Mouse (Mus musculus): Measurements from ENCODE around the gene Gmpr. TPM values are rescaled to one million over a fixed set of nuclear protein-coding genes. Genes with fewer than 3 reads are reported as not detected.

Gene Gmpr
- polyA plus RNA-seq, 1 experiment from 2014 or later: 46.9 TPM

DNA sequence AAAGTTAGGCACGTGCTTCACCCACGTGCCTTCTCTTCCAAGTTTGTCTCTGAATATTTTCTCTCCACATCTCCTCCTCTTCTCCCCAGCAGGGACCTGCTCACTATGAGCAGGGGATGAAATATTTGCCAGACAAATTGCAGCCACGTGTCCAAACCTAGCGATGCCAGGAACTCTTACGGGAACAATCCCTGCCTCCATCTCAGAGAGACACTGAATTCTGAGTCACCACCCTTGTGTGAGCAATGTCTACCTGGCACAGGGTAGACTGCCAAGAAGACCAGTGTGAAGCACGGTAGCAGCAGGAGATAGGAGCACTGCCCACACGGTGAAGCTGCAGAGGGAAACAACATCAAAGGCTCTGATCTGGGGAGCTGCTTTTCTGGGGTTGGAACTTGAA is 62.7 kb downstream of the Gmpr start:
- H3K27ac ChIP-seq (ENCODE audit: low read depth, low read length): no peak overlapping the region
- WGBS: 75% methylated on average over 7 of the region's 7 CpGs
- H3K9ac ChIP-seq (replicated peaks; ENCODE audit: low read depth, low read length): no peak overlapping the region
- no peak overlapping the region for H3K4me2 ChIP-seq (ENCODE audit: low read depth, low read length)
- H3K36me3 ChIP-seq (ENCODE audit: control insufficient read depth, insufficient read depth, low read length): no peaks in the 10 kb centered on the region
- no peaks in the 10 kb centered on the region for H3K9me3 ChIP-seq (ENCODE audit: control insufficient read depth, low read length)
- H3K4me1 ChIP-seq (ENCODE audit: control insufficient read depth, insufficient read depth, low read length): peaks cover 3% of the 10 kb centered on the region; the same call in 1 of the 2 replicates
- no peaks in the 10 kb centered on the region for H3K27me3 ChIP-seq (ENCODE audit: control insufficient read depth, insufficient read depth, low read length)
- ATAC-seq (ENCODE audit: low read depth): no peak
- no peak overlapping the region for H3K4me3 ChIP-seq (ENCODE audit: low read depth, low read length)

DNA sequence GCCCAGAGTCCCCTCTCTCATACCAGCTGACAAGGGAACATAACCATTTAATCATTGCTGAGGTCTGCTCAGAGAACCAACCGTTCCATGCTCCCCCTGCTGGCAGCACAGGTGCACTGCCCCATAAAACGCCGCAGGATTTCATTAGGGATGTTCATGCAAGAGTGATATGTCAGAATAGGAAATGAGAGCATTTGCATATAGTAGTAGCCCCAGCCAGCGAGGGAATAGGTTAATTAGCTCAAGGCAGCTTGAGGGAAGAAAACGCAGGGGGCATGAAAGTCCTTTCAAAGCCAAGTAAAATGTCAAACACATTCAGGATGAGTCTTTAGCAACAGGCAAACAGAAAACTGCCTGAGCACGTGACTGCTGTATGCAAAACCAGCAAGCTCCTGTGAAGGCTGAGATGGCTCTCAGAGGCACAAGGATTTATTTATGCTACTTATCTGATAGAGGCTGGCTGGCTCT is 64.6 kb downstream of the Gmpr start:
- Histone ChIP-seq H3K4me2 (ENCODE audit: low read depth, low read length) (no peak overlapping the region), H3K4me3 (ENCODE audit: low read depth, low read length) (no peak overlapping the region), H3K36me3 (ENCODE audit: control insufficient read depth, insufficient read depth, low read length) (no peaks in the 10 kb centered on the region), H3K27me3 (ENCODE audit: control insufficient read depth, insufficient read depth, low read length) (no peaks in the 10 kb centered on the region), H3K27ac (ENCODE audit: low read depth, low read length) (no peak overlapping the region; the same call in 1 of the 2 replicates), H3K4me1 (ENCODE audit: control insufficient read depth, insufficient read depth, low read length) (peaks cover 3% of the 10 kb centered on the region; the same call in 1 of the 2 replicates), H3K9ac (replicated peaks; ENCODE audit: low read depth, low read length) (no peak overlapping the region), H3K9me3 (ENCODE audit: control insufficient read depth, low read length) (no peaks in the 10 kb centered on the region)
- WGBS: 2% methylated on average over 6 of the region's 6 CpGs
- peak; percentile 83 for ATAC-seq (ENCODE audit: low read depth)

DNA sequence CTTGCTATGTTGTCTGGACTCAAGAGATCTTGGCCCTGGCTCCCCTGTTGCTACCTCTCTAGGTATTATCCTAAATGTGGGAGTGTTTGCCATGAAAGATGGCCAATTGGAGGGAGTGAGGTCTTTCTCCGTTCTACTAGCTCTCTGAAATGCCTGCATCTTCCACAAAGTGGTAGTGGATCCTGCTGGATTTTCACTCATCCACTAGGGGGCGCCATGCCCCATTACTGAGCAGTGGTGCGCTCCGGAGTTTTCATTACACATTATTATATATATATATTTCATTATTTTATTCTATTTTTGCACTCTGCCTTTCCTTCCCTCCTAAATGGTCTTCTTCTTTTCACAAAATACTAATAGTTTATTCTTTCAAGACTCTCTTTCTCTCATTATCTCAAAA is 65.5 kb downstream of the Gmpr start:
- Histone ChIP-seq H3K4me1 (ENCODE audit: control insufficient read depth, insufficient read depth, low read length) (peaks cover 3% of the 10 kb centered on the region; the same call in 1 of the 2 replicates), H3K27me3 (ENCODE audit: control insufficient read depth, insufficient read depth, low read length) (no peaks in the 10 kb centered on the region), H3K4me3 (ENCODE audit: low read depth, low read length) (no peak overlapping the region), H3K27ac (ENCODE audit: low read depth, low read length) (no peak overlapping the region), H3K36me3 (ENCODE audit: control insufficient read depth, insufficient read depth, low read length) (no peaks in the 10 kb centered on the region), H3K9me3 (ENCODE audit: control insufficient read depth, low read length) (no peaks in the 10 kb centered on the region), H3K9ac (replicated peaks; ENCODE audit: low read depth, low read length) (no peak overlapping the region), H3K4me2 (ENCODE audit: low read depth, low read length) (no peak overlapping the region)
- ATAC-seq (ENCODE audit: low read depth): no peak
- WGBS: 39% methylated on average over 4 of the region's 4 CpGs

DNA sequence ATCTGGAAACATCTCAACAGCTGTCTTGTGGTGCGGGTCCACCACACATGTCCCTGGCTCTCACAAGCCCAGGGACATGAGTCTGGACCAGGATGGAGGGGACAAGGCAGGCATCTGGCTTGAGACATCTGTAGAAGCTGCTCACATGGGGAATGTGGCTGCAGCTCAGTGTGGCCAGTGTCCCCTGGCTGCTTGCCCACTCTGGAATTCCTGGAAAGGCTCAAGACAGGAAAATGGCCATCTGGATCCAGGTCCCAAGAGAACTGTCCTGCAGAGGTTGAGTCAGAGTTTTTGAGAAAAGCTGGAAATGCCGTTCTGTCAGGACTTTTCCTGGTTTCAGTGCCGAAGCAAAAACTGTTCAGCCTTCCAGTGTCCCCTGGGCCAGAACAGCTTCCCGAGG is 68.9 kb downstream of the Gmpr start:
- no peaks in the 10 kb centered on the region for H3K27me3 ChIP-seq (ENCODE audit: control insufficient read depth, insufficient read depth, low read length)
- no peaks in the 10 kb centered on the region for H3K9me3 ChIP-seq (ENCODE audit: control insufficient read depth, low read length)
- H3K4me3 ChIP-seq (ENCODE audit: low read depth, low read length): no peak overlapping the region
- H3K9ac ChIP-seq (replicated peaks; ENCODE audit: low read depth, low read length): no peak overlapping the region
- no peak overlapping the region for H3K4me2 ChIP-seq (ENCODE audit: low read depth, low read length)
- ATAC-seq (ENCODE audit: low read depth): no peak
- H3K27ac ChIP-seq (ENCODE audit: low read depth, low read length): no peak overlapping the region
- WGBS: 77% methylated on average over 4 of the region's 4 CpGs
- peaks cover 3% of the 10 kb centered on the region; the same call in 1 of the 2 replicates for H3K4me1 ChIP-seq (ENCODE audit: control insufficient read depth, insufficient read depth, low read length)
- H3K36me3 ChIP-seq (ENCODE audit: control insufficient read depth, insufficient read depth, low read length): no peaks in the 10 kb centered on the region

DNA sequence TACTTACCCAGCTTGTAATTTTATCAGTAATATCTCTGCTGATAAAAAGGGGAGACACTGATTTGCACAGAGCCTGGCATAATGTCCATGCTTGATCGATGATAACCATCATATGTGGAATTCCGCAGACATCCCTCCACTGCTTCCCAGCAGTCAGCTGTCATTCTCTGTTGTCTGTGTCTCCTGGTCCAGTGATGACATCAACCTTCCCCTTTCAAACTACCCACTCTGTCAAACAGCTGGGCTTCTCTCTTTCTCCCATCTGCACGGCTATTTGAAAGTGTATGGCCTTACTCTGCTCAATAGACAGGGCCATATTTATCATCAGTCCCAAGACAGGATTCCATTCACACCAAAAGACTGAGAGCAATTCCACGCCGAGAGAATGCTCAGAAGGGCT is 70.1 kb downstream of the Gmpr start:
- Histone ChIP-seq H3K9me3 (ENCODE audit: control insufficient read depth, low read length) (no peaks in the 10 kb centered on the region), H3K9ac (replicated peaks; ENCODE audit: low read depth, low read length) (no peak overlapping the region), H3K4me1 (ENCODE audit: control insufficient read depth, insufficient read depth, low read length) (peaks cover 2% of the 10 kb centered on the region; the same call in 1 of the 2 replicates), H3K36me3 (ENCODE audit: control insufficient read depth, insufficient read depth, low read length) (no peaks in the 10 kb centered on the region), H3K27ac (ENCODE audit: low read depth, low read length) (no peak overlapping the region), H3K4me2 (ENCODE audit: low read depth, low read length) (no peak overlapping the region), H3K4me3 (ENCODE audit: low read depth, low read length) (no peak overlapping the region), H3K27me3 (ENCODE audit: control insufficient read depth, insufficient read depth, low read length) (no peaks in the 10 kb centered on the region)
- WGBS: 21% methylated on average over 5 of the region's 5 CpGs
- no peak for ATAC-seq (ENCODE audit: low read depth)

DNA sequence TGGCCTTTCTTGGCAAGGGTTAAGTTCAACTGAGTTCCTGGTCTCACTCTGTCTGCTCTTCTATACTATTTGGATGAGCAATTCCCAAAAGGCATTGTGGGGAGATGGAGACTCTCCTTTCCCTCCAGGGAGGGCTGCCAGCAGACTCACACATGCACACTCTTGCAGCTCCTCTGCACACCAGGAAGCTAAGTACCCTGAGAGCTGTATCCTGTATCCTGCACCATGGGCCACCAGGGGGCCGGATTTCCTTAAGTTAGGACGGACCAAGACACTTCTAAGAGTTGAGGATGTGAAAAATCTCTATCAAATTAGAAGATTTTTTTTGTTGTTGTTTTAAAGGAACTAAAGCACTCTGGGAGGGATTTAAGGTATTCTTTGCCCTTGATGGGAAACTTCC is 70.5 kb downstream of the Gmpr start:
- Histone ChIP-seq H3K4me2 (ENCODE audit: low read depth, low read length) (no peak overlapping the region), H3K9ac (replicated peaks; ENCODE audit: low read depth, low read length) (no peak overlapping the region), H3K4me1 (ENCODE audit: control insufficient read depth, insufficient read depth, low read length) (no peaks in the 10 kb centered on the region; the same call in 1 of the 2 replicates), H3K27me3 (ENCODE audit: control insufficient read depth, insufficient read depth, low read length) (no peaks in the 10 kb centered on the region), H3K4me3 (ENCODE audit: low read depth, low read length) (no peak overlapping the region), H3K9me3 (ENCODE audit: control insufficient read depth, low read length) (no peaks in the 10 kb centered on the region), H3K36me3 (ENCODE audit: control insufficient read depth, insufficient read depth, low read length) (no peaks in the 10 kb centered on the region), H3K27ac (ENCODE audit: low read depth, low read length) (no peak overlapping the region)
- ATAC-seq (ENCODE audit: low read depth): no peak
- WGBS: 41% methylated on average over 2 of the region's 2 CpGs

DNA sequence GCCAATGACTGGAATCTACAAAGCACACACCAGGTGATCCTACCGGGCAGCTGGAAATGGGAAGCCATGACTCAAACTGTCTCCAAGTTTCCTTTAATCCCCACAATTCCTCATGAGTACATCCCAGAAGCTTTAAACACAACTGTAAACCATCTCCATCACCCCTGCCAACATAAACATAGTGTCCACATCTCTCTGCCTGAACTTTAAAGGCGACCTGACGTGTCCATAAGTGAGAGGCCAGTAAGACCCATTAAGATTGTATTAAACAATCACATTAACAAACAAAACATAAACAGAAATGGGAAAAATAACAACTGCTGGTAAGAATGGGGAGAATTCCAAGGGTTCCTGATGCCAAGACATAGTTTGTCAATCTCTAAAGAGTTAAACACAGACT is 72.5 kb downstream of the Gmpr start:
- Histone ChIP-seq H3K9me3 (ENCODE audit: control insufficient read depth, low read length) (no peaks in the 10 kb centered on the region), H3K27ac (ENCODE audit: low read depth, low read length) (no peak overlapping the region), H3K4me3 (ENCODE audit: low read depth, low read length) (no peak overlapping the region), H3K36me3 (ENCODE audit: control insufficient read depth, insufficient read depth, low read length) (no peaks in the 10 kb centered on the region), H3K4me2 (ENCODE audit: low read depth, low read length) (no peak overlapping the region), H3K27me3 (ENCODE audit: control insufficient read depth, insufficient read depth, low read length) (no peaks in the 10 kb centered on the region), H3K9ac (replicated peaks; ENCODE audit: low read depth, low read length) (no peak overlapping the region), H3K4me1 (ENCODE audit: control insufficient read depth, insufficient read depth, low read length) (no peaks in the 10 kb centered on the region; the same call in 1 of the 2 replicates)
- WGBS: 84% methylated on average over 3 of the region's 3 CpGs
- ATAC-seq (ENCODE audit: low read depth): no peak

DNA sequence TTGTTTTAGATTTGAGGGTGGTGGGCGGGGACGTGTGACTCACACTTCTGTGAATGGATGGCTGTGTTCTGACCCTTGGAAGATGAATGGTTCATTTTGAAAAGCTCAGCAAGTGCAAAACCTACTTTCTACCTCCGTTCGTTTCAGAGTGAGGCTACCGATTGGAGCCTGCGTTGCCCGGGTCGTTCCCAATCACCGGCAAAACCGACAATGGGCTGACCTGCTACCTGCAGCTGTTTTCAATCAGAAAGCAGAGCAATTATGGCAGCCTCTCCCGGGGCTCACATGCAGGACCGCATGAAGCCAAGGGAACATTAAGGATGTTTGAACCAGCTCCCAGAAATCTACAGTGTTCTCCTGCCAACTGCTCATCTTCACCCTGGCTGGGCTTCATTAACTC is 75.0 kb downstream of the Gmpr start:
- no peak overlapping the region for H3K4me3 ChIP-seq (ENCODE audit: low read depth, low read length)
- no peaks in the 10 kb centered on the region for H3K9me3 ChIP-seq (ENCODE audit: control insufficient read depth, low read length)
- H3K4me1 ChIP-seq (ENCODE audit: control insufficient read depth, insufficient read depth, low read length): no peaks in the 10 kb centered on the region; the same call in 1 of the 2 replicates
- no peak overlapping the region for H3K4me2 ChIP-seq (ENCODE audit: low read depth, low read length)
- H3K27me3 ChIP-seq (ENCODE audit: control insufficient read depth, insufficient read depth, low read length): no peaks in the 10 kb centered on the region
- no peak overlapping the region for H3K9ac ChIP-seq (replicated peaks; ENCODE audit: low read depth, low read length)
- 0 out of 2 replicates have a peak overlapping the region, but pooled peaks have one; percentile 28 for H3K27ac ChIP-seq (ENCODE audit: low read depth, low read length)
- H3K36me3 ChIP-seq (ENCODE audit: control insufficient read depth, insufficient read depth, low read length): no peaks in the 10 kb centered on the region
- 50% methylated on average over 12 of the region's 12 CpGs for WGBS
- no peak for ATAC-seq (ENCODE audit: low read depth)

DNA sequence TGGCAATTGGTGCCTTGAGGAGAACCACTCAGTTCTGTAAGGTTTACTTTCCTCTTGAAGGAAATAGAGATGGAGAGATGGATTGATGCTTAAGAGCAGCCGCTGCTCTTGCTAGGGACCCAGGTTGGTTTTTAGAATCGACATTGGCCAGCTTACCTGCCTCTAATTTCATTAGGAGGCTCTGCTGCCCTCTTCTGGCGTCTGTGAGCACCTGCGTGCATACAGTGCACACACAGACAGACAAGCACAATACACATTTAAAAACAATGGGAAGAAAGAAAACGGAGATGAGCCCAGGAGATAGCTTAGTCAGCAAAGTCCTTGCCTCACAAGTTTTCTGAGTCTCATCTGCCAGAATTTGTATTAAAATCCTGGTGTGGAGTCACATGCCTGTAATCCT is 75.8 kb downstream of the Gmpr start:
- Histone ChIP-seq H3K9ac (replicated peaks; ENCODE audit: low read depth, low read length) (no peak overlapping the region), H3K4me1 (ENCODE audit: control insufficient read depth, insufficient read depth, low read length) (no peaks in the 10 kb centered on the region; the same call in 1 of the 2 replicates), H3K9me3 (ENCODE audit: control insufficient read depth, low read length) (no peaks in the 10 kb centered on the region), H3K4me2 (ENCODE audit: low read depth, low read length) (no peak overlapping the region), H3K36me3 (ENCODE audit: control insufficient read depth, insufficient read depth, low read length) (no peaks in the 10 kb centered on the region), H3K27me3 (ENCODE audit: control insufficient read depth, insufficient read depth, low read length) (no peaks in the 10 kb centered on the region), H3K4me3 (ENCODE audit: low read depth, low read length) (no peak overlapping the region), H3K27ac (ENCODE audit: low read depth, low read length) (0 out of 2 replicates have a peak overlapping the region, but pooled peaks have one; percentile 46)
- ATAC-seq (ENCODE audit: low read depth): no peak
- WGBS: 89% methylated on average over 5 of the region's 5 CpGs

Data from neural tube, embryonic 14.5 days (tissue).